Mouse (Mus musculus) frontal cortex, adult 2 months (tissue): ENCODE data around the gene Gm42742. TPM values are rescaled to one million over a fixed set of nuclear protein-coding genes. Genes with fewer than 3 reads are reported as not detected.

Experiments
- DNase-seq, 2 experiments: peaks; one replicate each; pipeline ENCODE4 v3.0.0; 2022; ENCODE audit warnings: low spot score in 1 of 2; ENCODE audit errors: extremely low spot score in 1 of 2
- polyA plus RNA-seq: library from polyadenylated mRNA; depleted of rRNA; stranded (reverse); fragments of >200 nt; gene quantifications from 2 replicates; pipeline ENCODE4 v1.2.3, GENCODE M21; 2012

Gene Gm42742
- polyA plus RNA-seq, 1 experiment, result 113 TPM

DNA sequence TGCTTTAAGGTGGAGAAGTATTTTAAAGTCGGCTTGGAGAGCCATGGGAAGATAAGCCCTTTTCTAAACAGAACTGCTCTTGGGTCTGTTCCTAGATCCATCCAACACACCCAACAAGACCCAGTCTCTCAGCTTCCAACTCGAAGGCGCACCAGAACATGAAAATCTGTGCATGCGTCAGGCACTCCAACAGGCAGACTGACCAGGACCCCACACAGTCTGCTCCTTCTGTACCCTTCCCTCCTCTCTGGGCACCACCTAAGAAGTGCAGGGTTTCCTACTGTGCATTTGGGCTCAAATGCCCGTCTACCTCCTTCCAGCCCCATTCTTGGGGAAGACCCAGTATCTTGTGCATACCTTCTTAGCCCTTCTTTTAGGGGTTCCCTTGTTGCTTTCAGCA lies 406 bp downstream of the Gm42742 start:
- DNase-seq, result no peak

- no peak for DNase-seq
These were observed 866 bp downstream of the Gm42742 start for GRCm38 (mm10) chr7:127020031-127020430.

DNA sequence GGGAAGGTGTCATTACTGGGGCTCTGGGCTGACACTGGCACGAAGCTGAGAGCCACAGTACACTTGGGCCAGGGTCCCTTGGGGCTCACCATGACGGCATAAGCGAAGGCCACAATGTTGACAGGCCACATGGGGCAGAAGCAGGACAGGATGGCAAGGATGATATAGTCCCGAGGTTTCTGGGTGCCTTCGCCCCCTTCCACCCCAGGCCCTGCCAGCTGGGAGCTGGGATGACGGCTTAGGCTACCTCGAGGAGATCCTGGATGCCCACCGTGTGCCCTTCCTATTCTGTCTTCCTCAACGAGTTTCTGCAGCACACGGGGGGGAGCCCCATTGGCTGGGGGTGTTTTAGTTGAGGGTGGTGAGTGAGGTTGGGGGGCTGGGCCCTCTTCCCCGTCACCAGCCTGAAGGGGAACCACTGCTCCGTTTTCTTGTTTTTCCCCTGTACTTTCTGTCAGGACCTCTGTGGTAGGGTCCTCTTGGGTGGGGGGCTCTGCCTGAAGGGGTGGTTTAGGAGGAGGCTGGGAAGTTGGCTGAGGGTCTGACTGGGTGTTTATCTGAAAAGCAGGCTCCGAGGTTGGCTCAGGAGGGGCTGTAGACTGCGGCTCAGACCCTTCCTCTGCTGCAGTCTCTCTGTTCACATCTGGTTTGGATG lies 1.5 kb downstream of the Gm42742 start:
- DNase-seq, result no peak

DNA sequence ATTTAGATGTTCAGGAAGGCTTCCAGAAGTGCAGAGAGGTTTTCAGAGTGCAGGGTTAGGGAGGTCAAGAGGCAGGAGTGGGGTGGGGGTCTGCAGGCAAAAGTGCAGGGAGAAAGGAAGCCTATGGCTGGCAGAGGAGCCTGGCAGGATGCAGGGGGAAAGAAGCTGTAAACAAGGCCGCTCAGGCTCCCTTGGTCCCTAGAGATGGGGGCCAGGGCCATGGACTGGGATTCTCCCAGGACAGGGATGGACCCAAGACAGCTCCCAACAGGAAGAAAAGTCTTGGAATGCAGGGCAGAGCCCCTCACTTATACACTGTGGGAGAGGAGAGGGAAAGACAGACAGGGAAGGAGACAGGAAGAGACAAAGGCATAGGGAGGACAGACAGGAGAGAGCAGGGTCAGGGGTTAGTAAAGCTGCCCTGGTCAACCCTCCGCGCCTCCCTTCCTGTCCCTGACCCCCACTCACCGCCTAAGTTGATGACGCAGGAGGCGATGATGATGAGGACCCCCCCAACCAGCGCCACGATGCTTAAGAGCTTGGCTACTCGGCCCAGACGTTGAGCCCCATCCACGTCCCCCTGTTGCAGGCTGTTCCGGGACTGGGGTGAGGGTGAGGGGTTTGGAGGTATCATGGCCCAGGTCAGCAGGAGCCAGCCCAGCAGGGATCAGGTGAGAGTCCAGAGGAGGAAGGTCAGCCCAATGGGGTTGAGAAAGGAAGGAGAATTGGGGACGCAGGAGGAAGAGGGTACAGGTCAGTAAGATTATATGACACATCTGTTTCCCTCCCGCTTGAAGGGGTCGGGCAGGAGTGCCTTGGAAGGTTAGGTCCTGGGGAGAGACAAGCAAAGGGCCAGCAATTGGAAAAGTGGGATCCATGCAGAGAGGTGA lies 2.2 kb downstream of the Gm42742 start:
- DNase-seq, result no peak

GRCm38 (mm10) chr7:127017950-127018345 lies 2.9 kb downstream of the Gm42742 start:
- DNase-seq, result no peak

- peak; percentile 96 to 99 for DNase-seq
These were observed 3.6 kb downstream of the Gm42742 start, which contains the start of gene Pagr1a for GRCm38 (mm10) chr7:127016971-127017949. Gene Pagr1a (minus strand): TSS chr7:127017352.

DNA sequence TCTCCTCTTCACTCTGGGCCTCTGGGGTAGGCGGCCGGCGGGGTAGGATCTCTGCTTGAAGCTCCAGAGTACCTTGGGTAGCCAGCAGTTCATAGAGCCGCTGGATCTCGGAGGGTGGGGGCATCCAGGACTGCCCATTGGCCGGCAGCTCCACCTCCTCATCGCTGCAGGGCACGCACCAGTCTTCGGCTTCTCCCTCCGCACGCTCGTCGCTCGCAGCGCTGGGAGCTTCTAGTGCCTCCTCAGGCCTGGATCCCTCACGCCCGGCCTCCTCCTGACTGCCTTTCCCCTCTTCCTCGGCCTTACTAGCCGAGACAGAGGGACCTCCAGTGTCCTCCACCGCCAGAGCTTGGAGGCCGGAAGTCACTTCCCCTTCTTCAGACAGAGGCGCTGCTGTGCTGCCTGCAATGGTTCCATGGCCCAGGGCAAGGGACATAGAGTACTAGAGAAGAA lies 4.4 kb downstream of the Gm42742 start:
- no peak for DNase-seq

DNA sequence TGATC lies 4.6 kb downstream of the Gm42742 start, which contains the start of gene Pagr1b:
Gene Pagr1b (minus strand): TSS at position 4 of the 5 bp plus-strand sequence.
- no peak for DNase-seq

- DNase-seq, result no peak
These were observed 4.8 kb downstream of the Gm42742 start for GRCm38 (mm10) chr7:127016081-127016480.

DNA sequence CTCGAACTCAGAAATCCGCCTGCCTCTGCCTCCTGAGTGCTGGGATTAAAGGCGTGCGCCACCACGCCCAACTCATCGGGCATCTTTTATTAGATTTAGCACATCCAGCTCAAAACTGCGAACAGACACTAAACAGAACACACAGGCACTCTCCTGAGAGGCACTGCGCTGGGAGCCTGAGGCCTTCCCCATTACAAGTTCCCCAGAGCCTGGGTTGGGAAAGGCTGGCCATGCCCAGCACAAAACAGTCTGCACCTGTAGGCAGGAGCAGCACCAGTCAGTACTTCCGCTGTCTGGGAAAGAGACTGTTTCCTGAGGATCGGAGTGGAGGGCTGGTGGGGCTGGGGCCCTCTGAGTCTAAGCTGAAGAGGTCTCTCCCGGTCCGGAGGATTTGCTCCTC lies 5.9 kb downstream of the Gm42742 start:
- no peak for DNase-seq

DNA sequence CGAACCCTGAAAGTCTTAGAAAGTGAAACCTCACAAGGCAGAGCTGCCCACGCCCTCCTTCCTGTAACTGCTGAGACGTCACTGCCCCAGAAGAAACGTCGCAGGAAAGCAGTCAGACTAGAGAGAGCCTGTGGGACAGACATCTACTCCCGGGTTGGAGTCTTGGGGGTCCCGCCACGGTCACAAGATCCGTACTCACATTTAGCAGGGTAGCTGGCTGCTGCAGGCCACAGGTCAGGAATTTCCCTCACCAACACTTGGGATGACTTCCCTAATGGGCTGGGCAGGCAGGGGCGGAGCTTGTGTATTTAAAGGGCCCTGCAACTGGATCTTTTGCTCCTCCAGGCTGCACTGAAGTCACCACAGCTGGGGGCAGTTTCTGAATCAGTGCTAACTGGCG lies 6.6 kb downstream of the Gm42742 start, which contains the start of gene Mvp:
Gene Mvp (minus strand): TSS at position 302 of the 400 bp plus-strand sequence.
- no peak for DNase-seq

- DNase-seq, result no peak
These were observed 7.5 kb downstream of the Gm42742 start for GRCm38 (mm10) chr7:127013385-127013784.

GRCm38 (mm10) chr7:127012845-127013244 lies 8.1 kb downstream of the Gm42742 start:
- no peak for DNase-seq

GRCm38 (mm10) chr7:127012374-127012773 lies 8.5 kb downstream of the Gm42742 start:
- DNase-seq, result no peak

DNA sequence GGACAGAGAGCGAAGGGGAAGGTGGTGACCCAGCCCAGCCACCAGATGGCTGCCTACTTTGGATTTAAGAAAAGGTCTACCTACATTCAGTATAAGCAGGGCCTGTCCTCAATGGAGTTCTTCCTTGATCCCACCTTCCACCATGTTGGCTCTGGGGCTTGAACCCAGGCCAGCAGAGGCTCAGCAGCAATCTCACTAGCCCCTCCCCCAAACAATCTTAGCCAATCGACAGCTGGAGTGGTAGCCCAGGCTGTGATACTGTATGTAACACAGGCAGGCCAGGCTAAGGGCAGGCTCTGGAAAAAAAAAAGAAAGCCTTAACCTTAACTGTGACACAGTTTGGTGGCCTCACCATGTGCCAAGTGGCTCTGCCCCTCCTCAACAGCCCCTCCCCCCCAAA lies 9.2 kb downstream of the Gm42742 start:
- no peak for DNase-seq

DNA sequence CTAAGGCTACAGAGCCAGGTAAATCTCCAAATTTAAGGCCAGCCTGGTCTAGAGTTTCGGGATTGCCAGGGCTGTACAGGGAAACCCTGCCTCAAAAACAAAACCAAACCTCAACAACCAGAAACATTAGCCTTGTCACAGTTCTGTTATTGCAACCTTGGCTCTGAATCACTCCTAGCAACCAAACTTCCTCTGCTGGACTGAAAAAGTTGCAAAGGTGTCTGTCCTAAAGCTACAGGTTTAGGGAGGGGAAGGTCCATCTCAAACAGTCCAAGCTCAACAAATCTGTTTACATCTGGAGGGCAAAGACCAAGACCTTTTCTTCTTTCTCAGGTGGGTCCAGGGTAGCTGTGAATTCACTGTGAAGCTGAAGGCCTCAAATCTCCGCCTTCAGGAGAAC lies 9.8 kb downstream of the Gm42742 start:
- no peak for DNase-seq

DNA sequence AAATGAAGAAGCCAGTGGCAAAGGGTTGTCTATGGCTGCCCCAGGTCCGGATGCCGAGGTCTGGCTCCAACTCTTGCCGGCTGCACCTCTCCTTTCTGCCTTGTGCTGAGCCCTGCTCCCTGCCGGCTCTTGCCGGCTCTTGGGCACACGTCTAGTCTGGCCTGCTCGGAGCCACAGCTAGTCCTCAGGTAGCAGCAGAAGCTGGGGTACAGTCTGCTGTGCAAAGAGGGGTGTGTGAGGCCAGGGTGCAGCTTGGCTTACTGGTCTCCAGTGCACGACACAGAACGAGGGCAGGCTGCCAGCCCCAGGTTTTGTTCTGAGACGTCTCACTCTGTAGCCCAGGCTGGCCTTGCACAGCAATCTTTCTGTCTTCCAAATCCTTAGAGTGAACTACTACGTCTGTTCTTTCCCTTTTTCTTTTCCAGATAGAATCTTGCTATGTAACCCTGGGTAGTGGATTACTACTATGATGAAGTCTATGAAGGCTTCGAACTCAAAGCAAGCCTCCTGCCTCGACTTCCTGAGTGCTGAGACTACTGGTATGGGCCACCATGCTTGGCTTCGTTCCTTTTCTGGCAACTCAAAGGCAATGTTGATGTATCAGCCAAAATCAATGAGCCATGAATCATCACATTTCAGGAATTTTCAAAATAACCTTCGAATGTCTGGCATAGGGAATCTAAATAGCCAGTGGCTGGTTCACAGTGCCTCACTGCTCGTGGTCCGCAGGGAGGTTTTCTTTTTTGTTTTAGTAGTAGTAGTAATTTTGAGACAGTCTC lies 11.4 kb downstream of the Gm42742 start:
- DNase-seq, result no peak

DNA sequence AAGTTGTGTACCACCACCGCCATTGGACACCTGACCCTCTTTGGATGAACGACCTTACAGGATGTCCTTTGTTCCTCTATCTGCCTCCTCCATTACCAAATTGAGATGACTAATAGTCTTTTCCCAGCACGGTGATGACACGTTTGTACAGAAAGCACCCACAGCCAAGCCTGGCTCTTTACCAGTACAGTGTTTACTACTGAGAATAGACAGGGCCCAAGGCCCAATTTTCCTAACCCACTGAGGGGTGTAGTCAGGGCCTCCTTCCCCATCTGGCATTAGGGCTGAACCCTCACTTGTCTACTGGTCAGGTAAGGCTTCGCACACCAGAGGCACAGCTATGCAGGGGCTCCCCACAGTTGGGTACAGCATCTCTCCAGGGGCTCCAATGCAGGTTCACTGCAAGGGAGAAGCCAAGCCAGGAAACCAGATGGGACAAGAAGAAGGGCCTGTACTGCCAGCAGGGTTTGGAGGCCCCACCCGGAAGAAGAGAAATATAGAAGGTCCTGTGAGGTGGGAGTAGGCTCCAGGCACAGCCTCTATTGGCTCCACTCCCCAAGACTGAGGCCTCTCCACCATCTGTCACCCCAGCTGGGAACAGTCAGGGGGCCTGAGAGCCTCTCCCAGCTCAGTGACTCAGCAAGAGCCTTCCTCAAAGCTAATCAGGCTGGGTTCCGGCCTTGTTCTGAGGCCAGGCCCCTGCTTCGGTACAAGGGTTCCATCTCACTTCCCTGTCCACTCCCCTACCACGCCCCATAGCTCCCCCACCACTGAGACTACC lies 12.5 kb downstream of the Gm42742 start:
- DNase-seq, result peak; percentile 77 to 87

DNA sequence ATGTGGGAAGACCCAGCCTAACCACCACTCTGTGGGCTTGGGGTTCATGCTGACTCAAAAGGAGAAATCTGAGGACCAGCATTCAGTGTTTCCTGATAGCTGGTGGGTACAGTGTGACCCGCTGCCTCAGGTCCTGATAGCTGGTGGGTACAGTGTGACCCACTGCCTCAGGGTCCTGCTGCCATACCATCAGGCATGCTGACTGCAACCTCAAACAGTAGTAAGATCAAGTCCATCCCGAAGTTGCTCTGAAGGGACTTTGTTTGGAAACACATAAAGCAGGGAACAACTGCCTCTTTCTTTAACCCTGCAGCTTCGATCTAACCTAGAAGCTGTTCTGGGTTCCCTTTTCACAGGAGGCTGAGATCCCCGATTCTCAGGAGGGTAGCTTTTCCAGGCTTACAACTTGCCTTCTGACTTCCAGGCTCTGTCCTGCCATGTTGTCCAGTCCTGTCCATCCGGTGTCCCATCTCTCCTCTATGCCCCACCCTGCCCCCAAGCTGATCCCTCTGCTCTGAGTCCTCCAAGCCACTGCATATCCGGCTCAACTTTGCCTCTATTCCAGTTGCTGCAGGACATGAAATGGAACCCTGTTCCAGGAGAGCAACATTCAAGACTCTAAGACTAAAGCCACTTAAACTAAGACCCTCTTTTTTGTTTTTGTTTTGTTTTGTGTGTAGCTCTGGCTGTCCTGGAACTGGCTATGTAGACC lies 13.4 kb downstream of the Gm42742 start:
- no peak for DNase-seq
